Mouse (Mus musculus): ENCODE measurements around the gene Nrcam. TPM values are rescaled to one million over a fixed set of nuclear protein-coding genes. Genes with fewer than 3 reads are reported as not detected.

Gene Nrcam
- polyA plus RNA-seq, 1 experiment from 2014 or later: not detected

GRCm38 (mm10) chr12:44378431-44379161, 49.9 kb downstream of the Nrcam start:
- 75% methylated on average over 8 of the region's 8 CpGs for WGBS (ENCODE audit: insufficient replicate concordance)
- no peaks in the 10 kb centered on the region for H3K4me1 ChIP-seq (ENCODE audit: insufficient read depth)
- H3K4me2 ChIP-seq (ENCODE audit: low read depth, low read length): no peak overlapping the region
- H3K4me3 ChIP-seq (ENCODE audit: low read depth, low read length): no peak overlapping the region
- H3K27me3 ChIP-seq (ENCODE audit: insufficient read depth, low read length): no peaks in the 10 kb centered on the region
- no peak for ATAC-seq
- no peaks in the 10 kb centered on the region for H3K36me3 ChIP-seq (replicated peaks; ENCODE audit: insufficient read depth, low read length)
- no peak overlapping the region for H3K27ac ChIP-seq (ENCODE audit: low read depth)
- DNase-seq: no peak
- H3K9ac ChIP-seq (replicated peaks): no peak overlapping the region
- H3K9me3 ChIP-seq (ENCODE audit: low read length): no peaks in the 10 kb centered on the region
- no peak for TF ChIP-seq CTCF (IDR thresholded peaks at IDR 0.05; ENCODE audit: low read depth)
- TF ChIP-seq EP300 (IDR thresholded peaks at IDR 0.05; ENCODE audit: low read depth): no peak

- TF ChIP-seq EP300 (IDR thresholded peaks at IDR 0.05; ENCODE audit: low read depth) (no peak), CTCF (IDR thresholded peaks at IDR 0.05; ENCODE audit: low read depth) (no peak)
- Histone ChIP-seq H3K27ac (ENCODE audit: low read depth) (no peak overlapping the region), H3K27me3 (ENCODE audit: insufficient read depth, low read length) (no peaks in the 10 kb centered on the region), H3K4me2 (ENCODE audit: low read depth, low read length) (no peak overlapping the region), H3K9me3 (ENCODE audit: low read length) (no peaks in the 10 kb centered on the region), H3K4me1 (ENCODE audit: insufficient read depth) (no peaks in the 10 kb centered on the region), H3K4me3 (ENCODE audit: low read depth, low read length) (no peak overlapping the region), H3K36me3 (replicated peaks; ENCODE audit: insufficient read depth, low read length) (no peaks in the 10 kb centered on the region), H3K9ac (replicated peaks) (no peak overlapping the region)
- ATAC-seq (no peak), DNase-seq (no peak)
- WGBS (ENCODE audit: insufficient replicate concordance): 78% methylated on average over 4 of the region's 4 CpGs
Observed at GRCm38 (mm10) chr12:44380805-44381204, 52.1 kb downstream of the Nrcam start.

- ATAC-seq (peak; percentile 61), DNase-seq (no peak)
- no peaks in the 10 kb centered on the region for H3K4me1 ChIP-seq (ENCODE audit: insufficient read depth)
- 63% methylated on average over 7 of the region's 7 CpGs for WGBS (ENCODE audit: insufficient replicate concordance)
- H3K27ac ChIP-seq (ENCODE audit: low read depth): no peak overlapping the region
- TF ChIP-seq CTCF (IDR thresholded peaks at IDR 0.05; ENCODE audit: low read depth) (no peak), EP300 (IDR thresholded peaks at IDR 0.05; ENCODE audit: low read depth) (no peak)
- no peak overlapping the region for H3K4me3 ChIP-seq (ENCODE audit: low read depth, low read length)
- H3K9me3 ChIP-seq (ENCODE audit: low read length): no peaks in the 10 kb centered on the region
- H3K4me2 ChIP-seq (ENCODE audit: low read depth, low read length): no peak overlapping the region
- no peaks in the 10 kb centered on the region for H3K27me3 ChIP-seq (ENCODE audit: insufficient read depth, low read length)
- no peaks in the 10 kb centered on the region for H3K36me3 ChIP-seq (replicated peaks; ENCODE audit: insufficient read depth, low read length)
- no peak overlapping the region for H3K9ac ChIP-seq (replicated peaks)
Observed at GRCm38 (mm10) chr12:44386398-44386797, 57.7 kb downstream of the Nrcam start.

- H3K4me3 ChIP-seq (ENCODE audit: low read depth, low read length): no peak overlapping the region
- H3K27me3 ChIP-seq (ENCODE audit: insufficient read depth, low read length): no peaks in the 10 kb centered on the region
- ATAC-seq (no peak), DNase-seq (no peak)
- no peak overlapping the region for H3K9ac ChIP-seq (replicated peaks)
- H3K4me1 ChIP-seq (ENCODE audit: insufficient read depth): no peaks in the 10 kb centered on the region
- no peak for TF ChIP-seq EP300 (IDR thresholded peaks at IDR 0.05; ENCODE audit: low read depth)
- no peak for TF ChIP-seq CTCF (IDR thresholded peaks at IDR 0.05; ENCODE audit: low read depth)
- H3K9me3 ChIP-seq (ENCODE audit: low read length): no peaks in the 10 kb centered on the region
- no peak overlapping the region for H3K4me2 ChIP-seq (ENCODE audit: low read depth, low read length)
- H3K27ac ChIP-seq (ENCODE audit: low read depth): no peak overlapping the region
- no peaks in the 10 kb centered on the region for H3K36me3 ChIP-seq (replicated peaks; ENCODE audit: insufficient read depth, low read length)
- WGBS (ENCODE audit: insufficient replicate concordance): 68% methylated on average over 1 of the region's 1 CpGs
Observed at GRCm38 (mm10) chr12:44388220-44388619, 59.5 kb downstream of the Nrcam start.

GRCm38 (mm10) chr12:44390391-44391137, 61.9 kb downstream of the Nrcam start:
- TF ChIP-seq CTCF (IDR thresholded peaks at IDR 0.05; ENCODE audit: low read depth): no peak
- TF ChIP-seq EP300 (IDR thresholded peaks at IDR 0.05; ENCODE audit: low read depth): no peak
- Histone ChIP-seq H3K27ac (ENCODE audit: low read depth) (no peak overlapping the region), H3K9me3 (ENCODE audit: low read length) (no peaks in the 10 kb centered on the region), H3K9ac (replicated peaks) (no peak overlapping the region), H3K4me3 (ENCODE audit: low read depth, low read length) (no peak overlapping the region), H3K27me3 (ENCODE audit: insufficient read depth, low read length) (no peaks in the 10 kb centered on the region), H3K4me2 (ENCODE audit: low read depth, low read length) (no peak overlapping the region), H3K36me3 (replicated peaks; ENCODE audit: insufficient read depth, low read length) (no peaks in the 10 kb centered on the region), H3K4me1 (ENCODE audit: insufficient read depth) (no peaks in the 10 kb centered on the region; the same call in 1 of the 2 replicates)
- ATAC-seq (no peak), DNase-seq (no peak)
- WGBS (ENCODE audit: insufficient replicate concordance): 83% methylated on average over 5 of the region's 5 CpGs

- no peak overlapping the region for H3K9ac ChIP-seq (replicated peaks)
- no peak overlapping the region for H3K4me2 ChIP-seq (ENCODE audit: low read depth, low read length)
- no peak for DNase-seq
- no peak overlapping the region for H3K27ac ChIP-seq (ENCODE audit: low read depth)
- no peak overlapping the region for H3K4me3 ChIP-seq (ENCODE audit: low read depth, low read length)
- no peaks in the 10 kb centered on the region for H3K9me3 ChIP-seq (ENCODE audit: low read length)
- no peaks in the 10 kb centered on the region for H3K36me3 ChIP-seq (replicated peaks; ENCODE audit: insufficient read depth, low read length)
- WGBS (ENCODE audit: insufficient replicate concordance): 59% methylated on average over 3 of the region's 3 CpGs
- ATAC-seq: no peak
- TF ChIP-seq EP300 (IDR thresholded peaks at IDR 0.05; ENCODE audit: low read depth) (no peak), CTCF (IDR thresholded peaks at IDR 0.05; ENCODE audit: low read depth) (no peak)
- H3K4me1 ChIP-seq (ENCODE audit: insufficient read depth): no peaks in the 10 kb centered on the region; the same call in 1 of the 2 replicates
- H3K27me3 ChIP-seq (ENCODE audit: insufficient read depth, low read length): no peaks in the 10 kb centered on the region
Observed at GRCm38 (mm10) chr12:44394901-44395300, 66.2 kb downstream of the Nrcam start.
